Mouse (Mus musculus) CH12.LX (cell line): ENCODE data around the gene Mrpl51. TPM values are rescaled to one million over a fixed set of nuclear protein-coding genes. Genes with fewer than 3 reads are reported as not detected.
"Not testable (repeated sequence)": the region's sequence is repeated elsewhere in the genome, so short reads cannot be mapped to it uniquely, and the experiment has no call there.

Experiments used
- DNase-seq: peaks from one replicate; pipeline ENCODE4 v3.0.0-alpha.2; 2013; ENCODE audit errors: extremely low read depth
- H3K27ac ChIP-seq: 2 replicates; pipeline ENCODE4 v1.5.1; 2012; ENCODE audit warnings: low read depth, mild to moderate bottlenecking, control low read depth, moderate library complexity; ENCODE audit not compliant: insufficient read depth
- H3K27me3 ChIP-seq: replicated peaks from 2 replicates; pipeline ENCODE3; 2012; ENCODE audit warnings: inconsistent platforms
- H3K36me3 ChIP-seq, 2 experiments: replicated peaks in 1 of 2; 2 replicates each; pipeline versions ENCODE3 to v1.6.1; 2012; ENCODE audit warnings: inconsistent platforms in 1 of 2, low read length in 1 of 2, mild to moderate bottlenecking in 1 of 2, mixed read lengths in 1 of 2, moderate library complexity in 1 of 2; ENCODE audit not compliant: control insufficient read depth in 1 of 2, insufficient read depth in 1 of 2
- H3K4me1 ChIP-seq, 2 experiments: 2 replicates each; pipeline ENCODE4 v1.6.1; 2012; ENCODE audit warnings: inconsistent platforms in 1 of 2, moderate library complexity in 1 of 2; ENCODE audit not compliant: insufficient read depth in 2 of 2, control insufficient read depth in 1 of 2
- H3K4me2 ChIP-seq: 2 replicates; pipeline ENCODE4 v1.6.1; 2012; ENCODE audit warnings: low read depth, mild to moderate bottlenecking, control low read depth; ENCODE audit not compliant: poor library complexity, insufficient read depth, severe bottlenecking
- H3K4me3 ChIP-seq, 3 experiments: fragments of 150-350 bp in 1 of 3; sonication (generic) in 1 of 3; replicated peaks in 1 of 3; 2 replicates each; pipeline versions ENCODE3 to v1.5.1; 2011 to 2012; ENCODE audit warnings: low read depth in 2 of 3, low read length in 2 of 3, mild to moderate bottlenecking in 2 of 3, moderate library complexity in 2 of 3, control low read depth in 1 of 3, improper control_type of control experiment in 1 of 3, inconsistent platforms in 1 of 3, mixed read lengths in 1 of 3; ENCODE audit not compliant: poor library complexity in 1 of 3
- H3K79me2 ChIP-seq: replicated peaks from 2 replicates; pipeline ENCODE4 v1.6.1; 2012; ENCODE audit warnings: mild to moderate bottlenecking, moderate library complexity; ENCODE audit not compliant: control insufficient read depth, poor library complexity, insufficient read depth, severe bottlenecking; ENCODE audit errors: extremely low read depth
- H3K9ac ChIP-seq: 2 replicates; pipeline ENCODE4 v1.6.1; 2012; ENCODE audit warnings: low read depth, mild to moderate bottlenecking, control low read depth, moderate library complexity; ENCODE audit not compliant: insufficient read depth
- H3K9me3 ChIP-seq: replicated peaks from 2 replicates; pipeline ENCODE3; 2012; ENCODE audit warnings: low read length, inconsistent platforms, mixed read lengths
- BHLHE40 ChIP-seq: IDR thresholded peaks from 2 replicates; pipeline ENCODE4 v1.6.1; 2011; ENCODE audit warnings: mild to moderate bottlenecking, low read depth, low read length, improper control_type of control experiment
- CHD2 ChIP-seq: IDR thresholded peaks from 2 replicates; pipeline ENCODE4 v1.6.1; 2011; ENCODE audit warnings: low read length, improper control_type of control experiment
- ELF1 ChIP-seq: IDR thresholded peaks from 2 replicates; pipeline ENCODE4 v1.6.1; 2014; ENCODE audit warnings: low read depth, mild to moderate bottlenecking, inconsistent platforms, low read length, improper control_type of control experiment
- GABPA ChIP-seq: IDR thresholded peaks from 2 replicates; pipeline ENCODE4 v1.6.1; 2012; ENCODE audit warnings: low read depth, low read length, improper control_type of control experiment, inconsistent platforms; ENCODE audit not compliant: insufficient replicate concordance
- HCFC1 ChIP-seq: IDR thresholded peaks from 2 replicates; pipeline ENCODE4 v1.6.1; 2012; ENCODE audit warnings: low read depth, mild to moderate bottlenecking, inconsistent platforms, low read length, improper control_type of control experiment
- IRF4 ChIP-seq: IDR thresholded peaks from 2 replicates; pipeline ENCODE4 v1.6.1; 2014; ENCODE audit warnings: low read depth, mild to moderate bottlenecking, inconsistent platforms, low read length, improper control_type of control experiment
- JUN ChIP-seq: IDR thresholded peaks from 2 replicates; pipeline ENCODE4 v1.6.1; 2011; ENCODE audit warnings: low read depth, mild to moderate bottlenecking, low read length, improper control_type of control experiment, moderate library complexity; ENCODE audit not compliant: insufficient read depth
- JUND ChIP-seq: conservative IDR thresholded peaks from 2 replicates; pipeline ENCODE4 v1.6.1; 2011; ENCODE audit warnings: low read depth, low read length, improper control_type of control experiment
- KAT2A ChIP-seq: IDR thresholded peaks from 2 replicates; pipeline ENCODE4 v1.6.1; 2012; ENCODE audit warnings: low read length, improper control_type of control experiment, inconsistent platforms; ENCODE audit not compliant: insufficient replicate concordance
- MAX ChIP-seq: IDR thresholded peaks from 2 replicates; pipeline ENCODE4 v1.6.1; 2011; ENCODE audit warnings: low read length, improper control_type of control experiment
- MEF2A ChIP-seq: IDR thresholded peaks from 2 replicates; pipeline ENCODE4 v1.6.1; 2014; ENCODE audit warnings: low read depth, mild to moderate bottlenecking, inconsistent platforms, low read length, improper control_type of control experiment, borderline replicate concordance
- MXI1 ChIP-seq: IDR thresholded peaks from 2 replicates; pipeline ENCODE4 v1.6.1; 2011; ENCODE audit warnings: mild to moderate bottlenecking, low read depth, low read length, improper control_type of control experiment
- MYC ChIP-seq: IDR thresholded peaks from 2 replicates; pipeline ENCODE4 v1.6.1; 2011; ENCODE audit warnings: low read depth, mild to moderate bottlenecking, improper control_type of control experiment, low read length
- NELFE ChIP-seq: IDR thresholded peaks from 2 replicates; pipeline ENCODE4 v1.6.1; 2011; ENCODE audit warnings: low read depth, low read length, improper control_type of control experiment
- PAX5 ChIP-seq: IDR thresholded peaks from 2 replicates; pipeline ENCODE4 v1.6.1; 2012; ENCODE audit warnings: low read length, inconsistent platforms, mixed read lengths
- POLR2A ChIP-seq: IDR thresholded peaks from 2 replicates; pipeline ENCODE4 v1.6.1; 2011; ENCODE audit warnings: low read depth, mild to moderate bottlenecking, improper control_type of control experiment, low read length
- POLR2AphosphoS2 ChIP-seq: IDR thresholded peaks from 2 replicates; pipeline ENCODE4 v1.6.1; 2011; ENCODE audit warnings: low read depth, low read length, improper control_type of control experiment
- RAD21 ChIP-seq: IDR thresholded peaks from 2 replicates; pipeline ENCODE4 v1.6.1; 2011; ENCODE audit warnings: low read depth, mild to moderate bottlenecking, low read length, improper control_type of control experiment, moderate library complexity
- RCOR1 ChIP-seq: conservative IDR thresholded peaks from 2 replicates; pipeline ENCODE4 v1.6.1; 2012; ENCODE audit warnings: low read depth, mild to moderate bottlenecking, inconsistent platforms, low read length, improper control_type of control experiment
- SIN3A ChIP-seq: IDR thresholded peaks from 2 replicates; pipeline ENCODE4 v1.6.1; 2012; ENCODE audit warnings: low read length, improper control_type of control experiment, inconsistent platforms
- SMC3 ChIP-seq: IDR thresholded peaks from 2 replicates; pipeline ENCODE4 v1.6.1; 2011; ENCODE audit warnings: low read depth, low read length, improper control_type of control experiment
- TCF12 ChIP-seq: IDR thresholded peaks from 2 replicates; pipeline ENCODE4 v1.6.1; 2014; ENCODE audit warnings: low read depth, mild to moderate bottlenecking, inconsistent platforms, low read length, improper control_type of control experiment
- USF1 ChIP-seq: IDR thresholded peaks from 2 replicates; pipeline ENCODE4 v1.6.1; 2014; ENCODE audit warnings: low read depth, mild to moderate bottlenecking, inconsistent platforms, low read length, improper control_type of control experiment
- USF2 ChIP-seq: conservative IDR thresholded peaks from 2 replicates; pipeline ENCODE4 v1.6.1; 2011; ENCODE audit warnings: low read depth, low read length, improper control_type of control experiment
- ZC3H11A ChIP-seq: IDR thresholded peaks from 2 replicates; pipeline ENCODE4 v1.6.1; 2012; ENCODE audit warnings: low read depth, mild to moderate bottlenecking, inconsistent platforms, low read length, improper control_type of control experiment
- ZKSCAN1 ChIP-seq: IDR thresholded peaks from 2 replicates; pipeline ENCODE4 v1.6.1; 2012; ENCODE audit warnings: low read depth, inconsistent platforms, low read length, improper control_type of control experiment, borderline replicate concordance
- ZMIZ1 ChIP-seq: IDR thresholded peaks from 2 replicates; pipeline ENCODE4 v1.6.1; 2012; ENCODE audit warnings: low read depth, mild to moderate bottlenecking, inconsistent platforms, low read length, improper control_type of control experiment
- ZNF384 ChIP-seq: IDR thresholded peaks from 2 replicates; pipeline ENCODE4 v1.6.1; 2012; ENCODE audit warnings: low read depth, low read length, improper control_type of control experiment, inconsistent platforms
- dilution Hi-C: fragments of 300-500 bp; cut with MboI; formaldehyde crosslinking; loops from 2 replicates; pipeline ENCODE4 v1.14.3; 2020; ENCODE audit warnings: low sequenced_read_pairs; ENCODE audit not compliant: extremely low pct_unique_long_range_greater_than_20kb, extremely low pct_ligation_motif_present
- in situ Hi-C: fragments of 300-500 bp; cut with MboI; formaldehyde crosslinking; loops from 3 replicates; pipeline ENCODE4 v1.14.3; 2019; ENCODE audit warnings: low sequenced_read_pairs, low pct_ligation_motif_present, low pct_unique_long_range_greater_than_20kb, mixed read lengths
- polyA plus RNA-seq: library from polyadenylated mRNA; unstranded; fragments of >175 nt; gene quantifications from 2 replicates; pipeline ENCODE4 v1.2.1, GENCODE M21; 2012; ENCODE audit warnings: low read depth; ENCODE audit not compliant: insufficient read length
- total RNA-seq, 2 experiments: library from RNA; depleted of rRNA; stranded (reverse); fragments of 300-350 nt in 1 of 2; fragments of >200 nt in 1 of 2; gene quantifications; 2 replicates each; pipeline ENCODE4 v1.2.3; 2012 to 2014

Mrpl51 gene
- total and polyA plus RNA-seq, 3 experiments, result 120 to 184 (median 161) TPM

DNA sequence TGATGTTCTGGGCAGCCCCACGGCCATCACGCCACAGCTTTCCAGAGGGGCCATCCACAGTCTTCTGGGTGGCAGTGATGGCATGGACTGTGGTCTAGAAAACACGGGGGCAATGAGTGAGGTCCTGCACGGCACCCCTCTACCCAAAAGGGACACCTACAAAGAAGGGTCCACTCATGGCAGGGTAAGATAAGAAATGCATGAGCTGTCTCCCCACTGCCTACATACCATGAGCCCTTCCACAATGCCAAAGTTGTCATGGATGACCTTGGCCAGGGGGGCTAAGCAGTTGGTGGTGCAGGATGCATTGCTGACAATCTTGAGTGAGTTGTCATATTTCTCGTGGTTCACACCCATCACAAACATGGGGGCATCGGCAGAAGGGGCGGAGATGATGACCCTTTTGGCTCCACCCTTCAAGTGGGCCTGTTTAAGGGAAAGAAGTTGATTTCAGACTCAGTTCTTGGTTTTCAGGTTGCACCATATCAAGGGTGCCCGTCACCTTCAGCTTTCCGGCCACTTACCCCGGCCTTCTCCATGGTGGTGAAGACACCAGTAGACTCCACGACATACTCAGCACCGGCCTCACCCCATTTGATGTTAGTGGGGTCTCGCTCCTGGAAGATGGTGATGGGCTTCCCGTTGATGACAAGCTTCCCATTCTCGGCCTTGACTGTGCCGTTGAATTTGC lies 28.8 kb upstream of the Mrpl51 start:
- in situ Hi-C loops, H3K27me3 ChIP-seq: not testable (repeated sequence)
- H3K4me3 ChIP-seq, result peak overlapping the region; percentile 29 to 42 (median 31)
- TF ChIP-seq ZMIZ1 (0 out of 2 replicates have a peak, but pooled peaks have one; percentile 35), POLR2AphosphoS2 (peak; percentile 76; the same call in 1 of the 2 replicates), POLR2A (0 out of 2 replicates have a peak, but pooled peaks have one; percentile 21)
- TF ChIP-seq, all 38 proteins: peak for 3; not testable (repeated sequence) for 35
- H3K9ac ChIP-seq, H3K9me3 ChIP-seq, H3K27ac ChIP-seq, dilution Hi-C loops, DNase-seq: not testable (repeated sequence)
- Histone ChIP-seq H3K36me3 (peaks cover 57 to 68% of the 10 kb centered on the region in 2 experiments), H3K79me2 (peaks cover 21% of the 10 kb centered on the region), H3K4me1 (peaks cover 11 to 32% of the 10 kb centered on the region in 2 experiments), H3K4me2 (0 out of 2 replicates have a peak overlapping the region, but pooled peaks have one; percentile 40)

GRCm38 (mm10) chr6:125163801-125164657 lies 27.6 kb upstream of the Mrpl51 start:
- Histone ChIP-seq H3K36me3 (peaks cover 58 to 71% of the 10 kb centered on the region in 2 experiments), H3K9ac (peak overlapping the region; percentile 90), H3K4me2 (peak overlapping the region; percentile 68), H3K79me2 (peaks cover 21% of the 10 kb centered on the region), H3K27me3 (no peaks in the 10 kb centered on the region), H3K27ac (peak overlapping the region; percentile 83), H3K4me1 (peaks cover 11 to 35% of the 10 kb centered on the region in 2 experiments), H3K9me3 (no peaks in the 10 kb centered on the region), H3K4me3 (peak overlapping the region; percentile 75 to 100 (median 87))
- peak; percentile 53 for DNase-seq
- in situ Hi-C loops (no loop called here), dilution Hi-C loops (no loop called here)
- TF ChIP-seq MAX (no peak; the same call in 1 of the 2 replicates), MEF2A (no peak), BHLHE40 (no peak), JUN (no peak), POLR2A (peak; percentile 21), ZKSCAN1 (no peak), RAD21 (no peak), JUND (0 out of 2 replicates have a peak, but pooled peaks have one; percentile 7), RCOR1 (no peak), CHD2 (no peak), USF1 (no peak), ZC3H11A (no peak), MYC (no peak), POLR2AphosphoS2 (peak; percentile 25; the same call in 1 of the 2 replicates), PAX5 (no peak), MXI1 (no peak; the same call in 1 of the 2 replicates), KAT2A (0 out of 2 replicates have a peak, but pooled peaks have one; percentile 47), HCFC1 (no peak), USF2 (no peak), ZNF384 (no peak), SMC3 (no peak), SIN3A (peak; percentile 86; the same call in 1 of the 2 replicates), IRF4 (peak; percentile 32; the same call in 1 of the 2 replicates), ELF1 (no peak), GABPA (no peak), TCF12 (no peak), NELFE (no peak)
